Mouse (Mus musculus) brain, adult 10 weeks (tissue): ENCODE measurements around the gene Exoc4. TPM values are rescaled to one million over a fixed set of nuclear protein-coding genes. Genes with fewer than 3 reads are reported as not detected.

Experiments
- polyA plus RNA-seq: library from polyadenylated mRNA; stranded (reverse); fragments of 350-450 nt; fragmentation: Illumina TruSeq; extraction: RNeasy Lipid Tissue Mini Kit (QIAGEN cat#74804); gene quantifications from one replicate; pipeline ENCODE4 v1.2.3, GENCODE M21; 2015; ENCODE audit warnings: low read depth, low replicate concordance

Gene Exoc4
- 38.7 TPM for polyA plus RNA-seq

DNA sequence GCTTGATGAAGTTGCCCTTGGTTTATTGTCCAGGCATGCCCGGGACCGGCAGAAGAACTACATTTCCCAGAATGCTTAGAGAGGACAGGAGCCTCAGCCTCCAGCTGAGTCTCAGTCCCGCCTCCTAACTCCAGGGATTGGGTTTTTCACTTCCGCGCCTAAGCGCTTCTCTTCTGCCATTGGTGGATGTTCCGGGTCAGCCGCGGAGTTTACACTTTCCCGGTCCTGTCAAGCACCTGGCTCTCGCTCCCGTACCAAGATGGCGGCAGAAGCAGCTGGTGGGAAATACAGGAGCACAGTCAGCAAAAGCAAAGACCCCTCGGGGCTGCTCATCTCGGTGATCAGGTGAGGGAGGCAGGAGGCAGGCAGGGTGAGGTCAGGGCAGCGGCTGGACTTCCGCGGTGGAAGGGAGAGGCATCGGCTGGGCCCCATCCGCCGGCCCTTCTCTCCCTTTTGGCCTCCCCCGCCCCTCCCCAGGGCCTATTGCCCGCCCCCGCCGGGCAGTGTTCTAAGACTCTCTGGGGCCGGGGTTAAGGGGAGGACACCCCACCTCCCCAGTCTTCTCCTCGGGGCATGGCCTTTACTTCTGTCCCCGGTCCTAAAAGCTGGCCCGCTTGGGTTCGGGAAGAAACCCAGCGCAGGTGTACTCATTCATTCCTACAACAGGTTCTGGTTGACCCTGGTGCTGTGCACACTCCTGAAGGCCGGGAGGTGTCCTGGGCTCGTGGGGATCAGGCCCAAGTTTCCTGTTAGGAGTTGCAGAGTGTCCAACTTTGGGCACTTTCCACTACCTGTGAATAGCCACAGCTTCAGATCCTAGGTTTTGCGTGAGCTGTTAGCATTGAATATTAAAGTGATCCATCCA is at the start of gene Exoc4:
Exoc4 (plus strand) TSS at position 192 of the 865 bp plus-strand sequence.

Other genes starting within 250 kb of the Exoc4 start
- 139 TPM for gene Chchd3, start 188.8 kb upstream of the Exoc4 start, polyA plus RNA-seq